Mouse (Mus musculus) hindbrain, embryonic 15.5 days (tissue): ENCODE results near the gene Ttc28. TPM values are rescaled to one million over a fixed set of nuclear protein-coding genes. Genes with fewer than 3 reads are reported as not detected.

Source experiments
- ATAC-seq: fragments of 200-750 bp; cut with Nextera tagmentation; 2 replicates; pipeline ENCODE4 v1.8.0; 2017; ENCODE audit warnings: low read depth, moderate number of reproducible peaks, moderate TSS enrichment; ENCODE audit not compliant: low FRiP score
- H3K27ac ChIP-seq: fragments of 300-500 bp; sonication (generic); replicated peaks from 2 replicates; pipeline ENCODE4 v1.5.1; 2015; ENCODE audit warnings: mild to moderate bottlenecking, inconsistent platforms
- H3K27me3 ChIP-seq: fragments of 300-500 bp; sonication (generic); 2 replicates; pipeline ENCODE4 v1.6.1; 2015; ENCODE audit warnings: control low read depth, inconsistent platforms
- H3K36me3 ChIP-seq: fragments of 300-500 bp; sonication (generic); 2 replicates; pipeline ENCODE4 v1.6.1; 2015; ENCODE audit warnings: control low read depth, inconsistent platforms
- H3K4me1 ChIP-seq: fragments of 300-500 bp; sonication (generic); replicated peaks from 2 replicates; pipeline ENCODE4 v1.6.1; 2015; ENCODE audit warnings: control low read depth, inconsistent platforms
- H3K4me2 ChIP-seq: fragments of 300-500 bp; sonication (generic); 2 replicates; pipeline ENCODE4 v1.6.1; 2015; ENCODE audit warnings: moderate library complexity, mild to moderate bottlenecking, inconsistent platforms
- H3K4me3 ChIP-seq: fragments of 300-500 bp; sonication (generic); 2 replicates; pipeline ENCODE4 v1.5.1; 2015; ENCODE audit warnings: mild to moderate bottlenecking, inconsistent platforms
- H3K9ac ChIP-seq: fragments of 300-500 bp; sonication (generic); 2 replicates; pipeline ENCODE4 v1.6.1; 2015; ENCODE audit warnings: inconsistent platforms
- H3K9me3 ChIP-seq: fragments of 300-500 bp; sonication (generic); 2 replicates; pipeline ENCODE4 v1.6.1; 2016; ENCODE audit warnings: control low read depth, inconsistent platforms
- WGBS: fragments of 180-500 bp; shearing (Covaris S2); methylation state at CpG from one replicate; pipeline ENCODE4 v1.1.7; 2015; 5-methylcytosine and 5-hydroxymethylcytosine counted together
- polyA plus RNA-seq: library from polyadenylated mRNA; unstranded; fragments of >200 nt; fragmentation: Nextera tagmentation; extraction: Ambion mirVana; gene quantifications from 2 replicates; pipeline ENCODE4 v1.2.1, GENCODE M21; 2015

The Ttc28 gene
- polyA plus RNA-seq, 1 experiment from 2014 or later, result 20.5 TPM

GRCm38 (mm10) chr5:110997692-110998091 lies 118.1 kb downstream of the Ttc28 start:
- Histone ChIP-seq H3K27me3 (no peaks in the 10 kb centered on the region), H3K9ac (no peak overlapping the region), H3K4me3 (no peak overlapping the region), H3K36me3 (no peaks in the 10 kb centered on the region), H3K4me1 (peaks cover 32% of the 10 kb centered on the region), H3K4me2 (0 out of 2 replicates have a peak overlapping the region, but pooled peaks have one; percentile 13), H3K9me3 (no peaks in the 10 kb centered on the region), H3K27ac (peak overlapping the region; percentile 68; the same call in 1 of the 2 replicates)
- 37% methylated on average over 7 of the region's 7 CpGs for WGBS
- ATAC-seq, result no peak

DNA sequence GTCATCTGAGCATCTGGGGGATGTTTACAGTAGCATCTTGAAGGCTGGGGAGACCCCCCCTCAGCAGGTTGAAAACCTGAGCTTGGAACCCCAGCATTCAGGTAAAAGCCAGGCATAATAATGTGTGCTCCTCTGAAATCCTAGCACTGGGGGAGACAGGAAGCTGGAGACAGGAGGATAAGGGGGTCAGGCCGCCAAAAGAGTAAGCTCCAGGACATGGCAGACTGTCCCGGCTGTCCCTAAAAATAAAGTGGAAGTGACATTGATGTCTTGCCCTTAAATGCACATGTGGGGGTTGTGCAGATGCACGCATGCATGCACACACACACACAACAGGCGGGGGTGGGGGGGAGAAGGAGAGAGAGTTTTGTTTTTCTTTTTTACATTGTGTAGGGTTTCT lies 118.7 kb downstream of the Ttc28 start:
- H3K4me3 ChIP-seq, result no peak overlapping the region
- peaks cover 32% of the 10 kb centered on the region for H3K4me1 ChIP-seq
- 53% methylated on average over 4 of the region's 4 CpGs for WGBS
- H3K9me3 ChIP-seq, result no peaks in the 10 kb centered on the region
- no peaks in the 10 kb centered on the region for H3K36me3 ChIP-seq
- ATAC-seq, result no peak
- no peak overlapping the region for H3K9ac ChIP-seq
- H3K27ac ChIP-seq, result peak overlapping the region; percentile 53; the same call in 1 of the 2 replicates
- no peaks in the 10 kb centered on the region for H3K27me3 ChIP-seq
- H3K4me2 ChIP-seq, result 0 out of 2 replicates have a peak overlapping the region, but pooled peaks have one; percentile 13

GRCm38 (mm10) chr5:111000953-111001352 lies 121.3 kb downstream of the Ttc28 start:
- H3K9me3 ChIP-seq, result no peaks in the 10 kb centered on the region
- H3K9ac ChIP-seq, result no peak overlapping the region
- no peak overlapping the region for H3K4me3 ChIP-seq
- H3K4me1 ChIP-seq, result peaks cover 29% of the 10 kb centered on the region
- WGBS, result 70% methylated on average over 5 of the region's 5 CpGs
- H3K36me3 ChIP-seq, result no peaks in the 10 kb centered on the region
- no peak overlapping the region for H3K4me2 ChIP-seq
- no peak overlapping the region for H3K27ac ChIP-seq
- no peaks in the 10 kb centered on the region for H3K27me3 ChIP-seq
- no peak for ATAC-seq

DNA sequence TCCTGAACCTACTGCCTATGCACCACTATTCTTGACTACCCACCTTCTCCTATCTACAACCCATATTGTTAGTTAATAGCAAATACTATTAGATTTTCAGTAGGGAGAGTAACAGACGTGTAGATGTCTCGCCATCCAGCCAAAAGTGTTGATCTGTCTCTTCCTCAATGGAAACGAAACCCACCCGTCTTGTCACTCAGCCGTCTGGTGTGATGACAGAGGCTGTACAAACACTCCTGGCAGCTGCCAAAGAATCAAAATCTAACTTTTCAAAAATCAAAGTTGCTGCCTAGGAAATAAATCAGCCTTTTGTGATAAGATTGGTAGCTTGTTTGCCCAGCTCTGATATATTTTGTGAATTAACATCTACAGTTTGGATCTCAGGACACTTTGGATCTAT lies 123.6 kb downstream of the Ttc28 start:
- Histone ChIP-seq H3K27ac (no peak overlapping the region), H3K4me2 (no peak overlapping the region), H3K9ac (no peak overlapping the region), H3K4me3 (no peak overlapping the region), H3K36me3 (no peaks in the 10 kb centered on the region), H3K27me3 (no peaks in the 10 kb centered on the region), H3K9me3 (no peaks in the 10 kb centered on the region), H3K4me1 (peaks cover 32% of the 10 kb centered on the region)
- WGBS, result 87% methylated on average over 5 of the region's 5 CpGs
- ATAC-seq, result no peak

DNA sequence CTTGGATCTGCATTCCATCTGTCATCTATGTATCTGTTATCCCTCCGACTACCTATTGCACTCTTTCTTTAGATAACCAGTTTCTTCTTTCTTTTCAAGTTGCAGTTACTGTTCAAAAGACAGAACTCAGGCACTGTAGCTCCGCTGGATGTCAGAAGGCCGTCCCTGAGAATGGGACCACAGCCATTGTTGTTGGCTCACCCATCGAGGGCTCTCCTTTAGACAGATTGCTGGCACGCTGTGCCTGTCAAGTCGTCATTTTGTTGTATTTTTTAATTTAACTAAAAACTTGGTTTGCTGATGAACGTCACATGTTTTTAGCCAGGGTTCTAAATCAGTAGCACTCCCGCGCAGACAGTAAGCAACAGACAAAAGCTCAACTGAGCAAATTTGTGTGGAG lies 124.1 kb downstream of the Ttc28 start:
- no peaks in the 10 kb centered on the region for H3K9me3 ChIP-seq
- no peaks in the 10 kb centered on the region for H3K36me3 ChIP-seq
- H3K27ac ChIP-seq, result no peak overlapping the region
- no peak overlapping the region for H3K9ac ChIP-seq
- peaks cover 28% of the 10 kb centered on the region for H3K4me1 ChIP-seq
- WGBS, result 82% methylated on average over 9 of the region's 9 CpGs
- H3K4me3 ChIP-seq, result no peak overlapping the region
- H3K4me2 ChIP-seq, result no peak overlapping the region
- no peak for ATAC-seq
- no peaks in the 10 kb centered on the region for H3K27me3 ChIP-seq

DNA sequence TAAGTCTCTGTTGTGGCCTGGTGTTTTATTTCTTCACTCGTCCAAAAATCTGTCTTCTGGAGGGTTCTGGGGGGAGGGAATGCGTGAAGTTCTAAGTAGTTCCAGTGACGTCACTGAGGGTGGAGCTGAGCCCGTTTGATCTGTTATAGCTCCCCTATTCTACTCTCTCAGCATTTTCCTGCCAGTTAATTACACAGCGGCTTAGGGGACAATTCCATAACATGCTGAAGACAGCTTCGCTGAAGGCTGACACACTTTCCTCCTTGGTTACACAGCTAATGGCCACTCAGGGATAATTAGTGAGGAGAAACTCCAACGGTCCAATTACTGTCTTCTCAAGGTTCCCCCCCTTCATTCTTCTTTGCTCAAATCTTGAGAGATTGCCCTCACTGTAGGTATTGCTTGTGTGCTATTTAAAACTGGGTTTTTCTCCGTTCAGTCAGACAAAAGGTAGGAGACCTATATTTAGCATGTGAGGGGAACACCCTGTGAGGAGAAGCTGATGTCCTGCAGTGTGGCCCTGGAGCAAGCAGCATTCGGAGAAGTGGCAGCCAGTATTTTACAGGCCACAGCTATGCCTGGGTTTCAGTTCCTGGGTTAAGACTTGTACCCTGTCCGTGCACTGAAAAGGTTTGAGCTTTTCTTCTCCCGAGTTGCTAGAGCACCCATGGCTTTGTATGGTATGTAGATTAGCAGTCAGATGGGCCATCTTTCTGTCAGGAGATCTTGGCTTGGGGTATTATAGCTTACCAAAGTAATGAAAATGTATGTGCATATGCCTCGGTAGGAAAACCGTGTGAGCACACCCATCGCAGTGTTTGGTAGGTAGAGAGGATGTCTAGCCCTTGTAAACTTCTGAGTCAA lies 126.9 kb downstream of the Ttc28 start:
- H3K27me3 ChIP-seq, result no peaks in the 10 kb centered on the region
- WGBS, result 45% methylated on average over 14 of the region's 14 CpGs
- no peaks in the 10 kb centered on the region for H3K36me3 ChIP-seq
- ATAC-seq, result peak; percentile 69
- H3K4me2 ChIP-seq, result no peak overlapping the region
- H3K9me3 ChIP-seq, result no peaks in the 10 kb centered on the region
- peaks cover 31% of the 10 kb centered on the region for H3K4me1 ChIP-seq
- peak overlapping the region; percentile 49 for H3K27ac ChIP-seq
- no peak overlapping the region for H3K4me3 ChIP-seq
- no peak overlapping the region for H3K9ac ChIP-seq

GRCm38 (mm10) chr5:111007136-111007500 lies 127.5 kb downstream of the Ttc28 start:
- 83% methylated on average over 7 of the region's 7 CpGs for WGBS
- no peak overlapping the region for H3K4me3 ChIP-seq
- no peaks in the 10 kb centered on the region for H3K27me3 ChIP-seq
- peak overlapping the region; percentile 49; the same call in 1 of the 2 replicates for H3K27ac ChIP-seq
- no peak overlapping the region for H3K4me2 ChIP-seq
- H3K36me3 ChIP-seq, result no peaks in the 10 kb centered on the region
- H3K9me3 ChIP-seq, result no peaks in the 10 kb centered on the region
- H3K9ac ChIP-seq, result no peak overlapping the region
- ATAC-seq, result no peak
- H3K4me1 ChIP-seq, result peaks cover 37% of the 10 kb centered on the region

DNA sequence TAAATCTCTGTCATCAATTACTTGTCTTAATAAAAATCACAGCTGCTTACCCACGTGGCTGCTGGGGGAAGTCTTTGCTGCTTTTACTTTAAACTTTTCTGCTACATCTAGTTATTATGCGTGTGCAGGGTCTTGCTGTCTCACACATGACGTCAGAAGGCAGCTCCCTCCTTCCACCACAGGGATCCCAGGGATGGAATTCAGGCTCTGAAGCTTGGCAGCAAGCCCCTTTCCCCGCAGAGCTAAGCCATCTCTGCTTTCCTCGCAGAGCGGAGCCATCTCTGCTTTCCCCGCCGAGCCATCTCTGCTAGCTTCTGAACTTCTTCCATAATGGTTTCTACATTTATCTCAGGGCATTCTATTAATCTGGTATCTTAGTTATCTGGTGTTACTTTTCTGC lies 128.3 kb downstream of the Ttc28 start:
- Histone ChIP-seq H3K27ac (no peak overlapping the region), H3K27me3 (no peaks in the 10 kb centered on the region), H3K4me2 (no peak overlapping the region), H3K4me1 (peaks cover 45% of the 10 kb centered on the region), H3K9me3 (no peaks in the 10 kb centered on the region), H3K4me3 (no peak overlapping the region), H3K36me3 (no peaks in the 10 kb centered on the region), H3K9ac (no peak overlapping the region)
- ATAC-seq, result no peak
- WGBS, result 44% methylated on average over 8 of the region's 8 CpGs

GRCm38 (mm10) chr5:111008431-111008830 lies 128.8 kb downstream of the Ttc28 start:
- peaks cover 48% of the 10 kb centered on the region for H3K4me1 ChIP-seq
- no peak overlapping the region for H3K9ac ChIP-seq
- H3K27ac ChIP-seq, result no peak overlapping the region
- H3K9me3 ChIP-seq, result no peaks in the 10 kb centered on the region
- no peak for ATAC-seq
- H3K27me3 ChIP-seq, result no peaks in the 10 kb centered on the region
- no peaks in the 10 kb centered on the region for H3K36me3 ChIP-seq
- no peak overlapping the region for H3K4me2 ChIP-seq
- no peak overlapping the region for H3K4me3 ChIP-seq
- WGBS, result 83% methylated on average over 6 of the region's 6 CpGs

- no peak overlapping the region for H3K27ac ChIP-seq
Measured at GRCm38 (mm10) chr5:111011271-111011670, 131.7 kb downstream of the Ttc28 start.

GRCm38 (mm10) chr5:111012064-111012463 lies 132.5 kb downstream of the Ttc28 start:
- ATAC-seq, result no peak
- Histone ChIP-seq H3K9me3 (no peaks in the 10 kb centered on the region), H3K27ac (peak overlapping the region; percentile 60; the same call in 1 of the 2 replicates), H3K4me3 (no peak overlapping the region), H3K4me2 (no peak overlapping the region), H3K36me3 (no peaks in the 10 kb centered on the region), H3K4me1 (peaks cover 57% of the 10 kb centered on the region), H3K9ac (no peak overlapping the region), H3K27me3 (no peaks in the 10 kb centered on the region)
- 58% methylated on average over 11 of the region's 11 CpGs for WGBS

More at GRCm38 (mm10) chr5:111011271-111011670, 131.7 kb downstream of the Ttc28 start:
- ATAC-seq, result no peak
- Histone ChIP-seq H3K9ac (no peak overlapping the region), H3K4me2 (no peak overlapping the region), H3K27me3 (no peaks in the 10 kb centered on the region), H3K4me3 (no peak overlapping the region), H3K4me1 (peaks cover 65% of the 10 kb centered on the region), H3K9me3 (no peaks in the 10 kb centered on the region), H3K36me3 (no peaks in the 10 kb centered on the region)
- WGBS, result 39% methylated on average over 8 of the region's 8 CpGs

GRCm38 (mm10) chr5:111012587-111012986 lies 133.0 kb downstream of the Ttc28 start:
- no peak overlapping the region for H3K9ac ChIP-seq
- ATAC-seq, result no peak
- H3K4me2 ChIP-seq, result no peak overlapping the region
- H3K27me3 ChIP-seq, result no peaks in the 10 kb centered on the region
- no peaks in the 10 kb centered on the region for H3K9me3 ChIP-seq
- H3K4me1 ChIP-seq, result peaks cover 52% of the 10 kb centered on the region
- no peak overlapping the region for H3K27ac ChIP-seq
- H3K36me3 ChIP-seq, result no peaks in the 10 kb centered on the region
- WGBS, result 68% methylated on average over 7 of the region's 7 CpGs
- no peak overlapping the region for H3K4me3 ChIP-seq
